Mouse (Mus musculus) myocyte (in vitro differentiated cells): ENCODE measurements around the gene Ankrd33. TPM values are rescaled to one million over a fixed set of nuclear protein-coding genes. Genes with fewer than 3 reads are reported as not detected.
A peak's percentile ranks its signal among the peaks of the same experiment; 100 is the strongest.

Source experiments
- H3K27me3 ChIP-seq: one replicate; pipeline ENCODE4 v1.6.1; 2011; ENCODE audit not compliant: control insufficient read depth, insufficient read depth, insufficient read length
- H3K36me3 ChIP-seq: one replicate; pipeline ENCODE4 v1.6.1; 2011; ENCODE audit not compliant: control insufficient read depth, insufficient read depth
- H3K4me2 ChIP-seq: one replicate; pipeline ENCODE4 v1.6.1; 2011; ENCODE audit warnings: low read depth, control low read depth
- H3K4me3 ChIP-seq: one replicate; pipeline ENCODE4 v1.5.1; 2011; ENCODE audit warnings: mild to moderate bottlenecking, control low read depth, moderate library complexity
- H3K79me2 ChIP-seq: one replicate; pipeline ENCODE4 v1.6.1; 2011; ENCODE audit not compliant: control insufficient read depth, insufficient read depth
- H3ac ChIP-seq: one replicate; pipeline ENCODE4 v1.6.1; 2011; ENCODE audit not compliant: control insufficient read depth, insufficient read length
- CEBPB ChIP-seq: IDR thresholded peaks from 2 replicates; pipeline ENCODE4 v1.6.1; 2011; ENCODE audit warnings: mild to moderate bottlenecking, moderate library complexity; ENCODE audit not compliant: poor library complexity, insufficient read depth, severe bottlenecking
- E2F4 ChIP-seq: IDR thresholded peaks from one replicate; pipeline ENCODE4 v1.6.1; 2011; ENCODE audit warnings: mild to moderate bottlenecking, control low read depth, moderate library complexity; ENCODE audit not compliant: insufficient read depth
- MAX ChIP-seq: IDR thresholded peaks from one replicate; pipeline ENCODE4 v1.6.1; 2011; ENCODE audit warnings: low read depth, mild to moderate bottlenecking, control low read depth
- MYOD1 ChIP-seq, 3 experiments: IDR thresholded peaks; one replicate each; pipeline ENCODE4 v1.6.1; 2011; ENCODE audit warnings: control low read depth in 2 of 3, low read depth in 2 of 3, mild to moderate bottlenecking in 2 of 3, moderate library complexity in 1 of 3; ENCODE audit not compliant: insufficient read length in 2 of 3, control insufficient read depth in 1 of 3
- MYOG ChIP-seq, 3 experiments: IDR thresholded peaks; one replicate each; pipeline ENCODE4 v1.6.1; 2011; ENCODE audit warnings: control low read depth in 2 of 3, low read depth in 2 of 3, mild to moderate bottlenecking in 2 of 3; ENCODE audit not compliant: insufficient read length in 2 of 3, control insufficient read depth in 1 of 3, insufficient read depth in 1 of 3
- POLR2A ChIP-seq: IDR thresholded peaks from one replicate; pipeline ENCODE4 v1.6.1; 2011; ENCODE audit warnings: low read depth, mild to moderate bottlenecking, control low read depth, moderate library complexity; ENCODE audit not compliant: insufficient read length
- POLR2AphosphoS2 ChIP-seq: IDR thresholded peaks from one replicate; pipeline ENCODE4 v1.6.1; 2011; ENCODE audit warnings: low read depth, control low read depth; ENCODE audit not compliant: insufficient read length
- REST ChIP-seq: IDR thresholded peaks from one replicate; pipeline ENCODE4 v1.6.1; 2011; ENCODE audit warnings: mild to moderate bottlenecking, control low read depth, moderate library complexity; ENCODE audit not compliant: insufficient read depth, insufficient read length
- SRF ChIP-seq: IDR thresholded peaks from one replicate; pipeline ENCODE4 v1.6.1; 2011; ENCODE audit warnings: low read depth; ENCODE audit not compliant: control insufficient read depth, insufficient read length
- TCF12 ChIP-seq: IDR thresholded peaks from one replicate; pipeline ENCODE4 v1.6.1; 2011; ENCODE audit warnings: mild to moderate bottlenecking, control low read depth; ENCODE audit not compliant: poor library complexity, insufficient read depth, severe bottlenecking
- TCF3 ChIP-seq: IDR thresholded peaks from one replicate; pipeline ENCODE4 v1.6.1; 2011; ENCODE audit warnings: low read depth, control low read depth; ENCODE audit not compliant: insufficient read length
- USF1 ChIP-seq: IDR thresholded peaks from one replicate; pipeline ENCODE4 v1.6.1; 2011; ENCODE audit warnings: low read depth, mild to moderate bottlenecking, control low read depth, moderate library complexity
- polyA plus RNA-seq: library from polyadenylated mRNA; unstranded; fragments of >200 nt; fragmentation: generic; extraction: Trizol; gene quantifications from one replicate; pipeline ENCODE4 v1.2.1, GENCODE M21; 2012; ENCODE audit warnings: missing spikeins

The Ankrd33 gene
- polyA plus RNA-seq, 1 experiment = not detected

DNA sequence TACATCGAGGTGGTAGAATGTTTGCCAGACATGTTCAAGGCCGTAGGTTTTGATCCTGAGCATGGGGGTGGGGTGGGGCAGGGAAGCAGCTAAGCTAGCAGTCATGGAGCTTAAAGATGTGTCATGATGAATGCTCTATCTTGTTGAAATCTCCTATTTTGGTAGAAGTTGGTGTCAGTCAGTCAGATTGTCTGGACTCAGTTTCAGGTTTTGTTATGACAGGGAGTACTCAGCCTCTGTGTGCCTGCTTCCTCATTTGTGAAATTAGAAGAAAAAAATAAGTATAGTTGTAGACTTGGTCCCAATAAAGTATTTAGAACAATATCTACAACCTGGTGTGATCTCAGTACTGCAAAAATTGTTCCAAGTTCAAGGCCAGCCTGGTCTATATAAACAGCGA, 23.1 kb downstream of the Ankrd33 start:
- Histone ChIP-seq H3K79me2 (no peaks in the 10 kb centered on the region), H3K4me2 (no peak overlapping the region), H3K4me3 (no peak overlapping the region), H3ac (no peak overlapping the region), H3K27me3 (peaks cover 6% of the 10 kb centered on the region), H3K36me3 (no peaks in the 10 kb centered on the region)
- TF ChIP-seq CEBPB (no peak), TCF3 (no peak), MAX (no peak), MYOG (IDR thresholded peaks at IDR 0.05; ENCODE audit: control insufficient read depth in 1 of 3, insufficient read depth in 1 of 3, insufficient read length in 2 of 3, low read depth in 2 of 3) (no peak), POLR2A (no peak), TCF12 (no peak), REST (no peak)

DNA sequence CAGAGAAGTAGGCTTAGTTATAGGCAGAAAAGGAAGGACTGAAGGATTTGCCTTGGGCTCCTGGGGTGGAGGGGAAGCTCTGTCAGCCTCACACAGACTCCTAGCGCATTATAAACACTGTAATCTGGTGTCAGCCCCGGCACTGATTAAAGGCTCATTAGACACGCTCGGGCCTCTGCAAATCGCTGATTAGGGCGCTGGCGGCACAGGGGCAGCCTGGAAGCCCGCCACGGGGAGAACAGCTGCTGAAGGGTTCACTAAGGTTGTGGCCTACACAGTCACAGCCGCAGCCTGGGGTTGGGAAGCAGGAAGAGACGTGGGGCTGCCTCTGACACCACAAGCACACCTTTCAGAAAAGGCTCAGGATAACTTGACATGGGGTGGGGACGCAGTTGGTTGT, 24.3 kb downstream of the Ankrd33 start:
- Histone ChIP-seq H3K4me3 (no peak overlapping the region), H3ac (no peak overlapping the region), H3K27me3 (peaks cover 6% of the 10 kb centered on the region), H3K79me2 (no peaks in the 10 kb centered on the region), H3K4me2 (peak overlapping the region; percentile 36), H3K36me3 (no peaks in the 10 kb centered on the region)
- TF ChIP-seq MAX (no peak), SRF (no peak), USF1 (no peak), POLR2A (no peak), CEBPB (no peak), TCF3 (no peak), MYOD1 (IDR thresholded peaks at IDR 0.05; ENCODE audit: control insufficient read depth in 1 of 3, insufficient read length in 2 of 3, low read depth in 2 of 3) (peak in 2 of 3 experiments; percentile 58 to 88), TCF12 (no peak), E2F4 (no peak), POLR2AphosphoS2 (no peak), MYOG (IDR thresholded peaks at IDR 0.05; ENCODE audit: control insufficient read depth in 1 of 3, insufficient read depth in 1 of 3, insufficient read length in 2 of 3, low read depth in 2 of 3) (peak; percentile 27 to 91 (median 72)), REST (no peak)

DNA sequence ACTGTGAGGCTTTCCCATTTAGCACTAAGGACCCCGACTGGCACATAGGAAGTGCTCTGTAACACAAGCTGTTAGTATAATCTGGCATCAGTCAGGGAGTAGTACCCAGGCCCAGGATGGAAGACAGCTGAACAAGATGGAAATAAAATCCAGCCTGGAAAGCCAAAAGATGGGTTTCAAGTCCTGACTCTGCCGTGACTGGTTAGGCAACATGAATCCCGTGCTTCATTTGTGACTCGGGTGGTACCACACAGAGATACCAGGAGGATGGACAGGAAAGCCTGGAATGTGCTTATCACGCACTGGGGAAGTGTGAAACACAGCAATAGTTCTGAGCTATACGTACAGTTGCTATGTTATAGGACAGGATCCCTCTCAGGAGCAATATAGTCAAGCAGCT, 25.0 kb downstream of the Ankrd33 start:
- Histone ChIP-seq H3ac (no peak overlapping the region), H3K4me2 (peak overlapping the region; percentile 66), H3K27me3 (peaks cover 3% of the 10 kb centered on the region), H3K36me3 (no peaks in the 10 kb centered on the region), H3K4me3 (no peak overlapping the region), H3K79me2 (no peaks in the 10 kb centered on the region)
- no peak for TF ChIP-seq SRF

DNA sequence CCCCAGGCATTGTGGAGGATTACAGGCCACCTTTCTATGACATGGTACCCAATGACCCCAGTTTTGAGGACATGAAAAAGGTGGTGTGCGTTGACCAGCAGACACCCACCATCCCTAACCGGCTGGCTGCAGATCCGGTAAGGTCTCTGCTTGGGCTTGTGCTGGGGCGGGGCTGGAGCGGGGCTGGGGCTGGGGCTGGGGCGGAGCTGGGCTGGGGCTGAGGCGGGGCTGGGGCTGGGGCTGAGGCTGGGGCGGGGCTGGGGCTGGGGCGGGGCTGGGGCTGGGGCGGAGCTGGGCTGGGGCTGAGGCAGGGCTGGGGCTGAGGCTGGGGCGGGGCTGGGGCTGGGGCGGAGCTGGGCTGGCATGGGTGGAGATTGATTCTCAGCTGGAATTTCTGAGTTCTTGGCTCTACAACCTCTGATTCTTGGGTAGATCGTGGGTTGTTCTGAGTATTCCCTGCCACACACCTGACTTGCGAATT, 25.5 kb downstream of the Ankrd33 start:
- H3K4me3 ChIP-seq = no peak overlapping the region
- no peaks in the 10 kb centered on the region for H3K27me3 ChIP-seq
- TF ChIP-seq MYOD1 (IDR thresholded peaks at IDR 0.05; ENCODE audit: control insufficient read depth in 1 of 3, insufficient read length in 2 of 3, low read depth in 2 of 3) (no peak), POLR2A (peak; percentile 62), CEBPB (no peak), MYOG (IDR thresholded peaks at IDR 0.05; ENCODE audit: control insufficient read depth in 1 of 3, insufficient read depth in 1 of 3, insufficient read length in 2 of 3, low read depth in 2 of 3) (no peak), POLR2AphosphoS2 (peak; percentile 49)
- peak overlapping the region; percentile 66 for H3K4me2 ChIP-seq
- no peaks in the 10 kb centered on the region for H3K79me2 ChIP-seq
- no peak overlapping the region for H3ac ChIP-seq
- H3K36me3 ChIP-seq = no peaks in the 10 kb centered on the region

DNA sequence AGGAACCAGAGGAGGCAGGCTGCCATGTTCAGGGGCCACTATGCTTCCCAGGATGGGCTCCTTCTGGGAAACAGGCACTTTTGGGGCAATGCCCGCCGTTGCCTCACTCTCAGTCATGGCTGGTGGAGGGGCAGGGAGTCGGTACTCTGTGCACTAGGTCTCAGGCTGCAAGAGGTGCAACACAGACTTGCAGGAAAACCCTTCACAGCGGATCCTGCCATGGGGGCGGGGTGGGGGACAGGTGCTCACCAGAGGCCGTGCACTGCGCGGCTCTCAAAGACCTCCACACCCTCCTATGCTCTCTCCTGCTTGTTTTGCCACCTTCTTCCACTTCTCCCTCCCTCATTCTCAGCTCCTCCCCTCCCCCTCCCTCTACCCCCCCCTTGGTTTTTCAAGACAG, 27.1 kb downstream of the Ankrd33 start:
- Histone ChIP-seq H3ac (no peak overlapping the region), H3K4me3 (no peak overlapping the region), H3K79me2 (no peaks in the 10 kb centered on the region), H3K27me3 (peaks cover 4% of the 10 kb centered on the region), H3K36me3 (no peaks in the 10 kb centered on the region), H3K4me2 (peak overlapping the region; percentile 80)
- TF ChIP-seq MAX (no peak), POLR2A (no peak), USF1 (no peak), POLR2AphosphoS2 (no peak), MYOG (IDR thresholded peaks at IDR 0.05; ENCODE audit: control insufficient read depth in 1 of 3, insufficient read depth in 1 of 3, insufficient read length in 2 of 3, low read depth in 2 of 3) (no peak), REST (no peak), SRF (no peak), E2F4 (no peak), TCF12 (no peak), TCF3 (no peak), CEBPB (no peak), MYOD1 (IDR thresholded peaks at IDR 0.05; ENCODE audit: control insufficient read depth in 1 of 3, insufficient read length in 2 of 3, low read depth in 2 of 3) (no peak)
